Comparison of ENCODE assay signal across 9 mouse cellular contexts in the genomic region with DNA sequence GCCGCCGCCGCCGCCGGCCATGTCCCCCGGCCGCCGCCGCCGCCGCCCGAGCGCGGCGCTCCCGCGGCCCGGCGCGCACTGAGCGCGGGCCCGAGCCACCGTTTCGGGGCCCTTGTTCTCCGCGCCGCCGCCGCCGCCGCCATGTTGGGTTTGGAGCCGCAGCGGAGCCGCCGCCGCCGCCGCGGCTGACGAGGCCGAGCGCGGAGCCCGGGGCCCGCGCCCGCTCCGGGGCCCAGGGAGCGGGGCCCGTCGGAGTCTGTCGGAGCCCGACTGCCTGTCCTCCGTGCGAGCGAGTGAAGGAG. TPM values are rescaled to one million over a fixed set of nuclear protein-coding genes. Genes with fewer than 3 reads are reported as not detected.
DNase-seq lines count a peak whose midpoint lies in the region; ATAC-seq and TF ChIP-seq lines count a peak whose summit lies in the region.
"Had no signal": no experiment of that assay in that cellular context is flagged by ENCODE, and none has a peak within 500 bp of the region (broad histone marks: within the 10 kb centered on the region; RNA-seq: fewer than 3 reads in every experiment).

No protein-coding gene starts in this region.

- peaks cover 21% of the 10 kb centered on the region for H3K4me1 ChIP-seq in kidney, postnatal 0 days (replicated peaks; ENCODE audit: insufficient read depth, low read length)
- peaks cover 38% of the 10 kb centered on the region for H3K4me1 ChIP-seq in embryonic facial prominence, embryonic 10.5 days
- H3K4me1 ChIP-seq in hindbrain, embryonic 16.5 days (ENCODE audit: control insufficient read depth, insufficient read depth, low read depth, low read length): peaks cover 25% of the 10 kb centered on the region
- peaks cover 26% of the 10 kb centered on the region for H3K4me1 ChIP-seq in midbrain, embryonic 16.5 days (ENCODE audit: control insufficient read depth, insufficient read depth, low read length)

- H3K27me3 ChIP-seq in kidney, postnatal 0 days (ENCODE audit: insufficient read depth, low read length): no peaks in the 10 kb centered on the region
- no peaks in the 10 kb centered on the region; the same call in 1 of the 2 replicates for H3K27me3 ChIP-seq in embryonic facial prominence, embryonic 10.5 days (replicated peaks; ENCODE audit: low read depth, poor library complexity, severe bottlenecking)
- no peaks in the 10 kb centered on the region for H3K27me3 ChIP-seq in hindbrain, embryonic 16.5 days (replicated peaks; ENCODE audit: control insufficient read depth, insufficient read depth, low read length)
- no peaks in the 10 kb centered on the region for H3K27me3 ChIP-seq in midbrain, embryonic 16.5 days (ENCODE audit: control insufficient read depth, insufficient read depth, low read depth, low read length)

- H3K4me3 ChIP-seq in kidney, postnatal 0 days (replicated peaks; ENCODE audit: low read depth, low read length): peak overlapping the region; percentile 91
- H3K4me3 ChIP-seq in embryonic facial prominence, embryonic 10.5 days: peak overlapping the region; percentile 100
- H3K4me3 ChIP-seq in hindbrain, embryonic 16.5 days (ENCODE audit: low read length): peak overlapping the region; percentile 99
- H3K4me3 ChIP-seq in midbrain, embryonic 16.5 days (ENCODE audit: low read depth, low read length): peak overlapping the region; percentile 100

- no peak for TF ChIP-seq CTCF in kidney, postnatal 0 days (IDR thresholded peaks at IDR 0.05; ENCODE audit: low read depth)

- no peaks in the 10 kb centered on the region for H3K9me3 ChIP-seq in kidney, postnatal 0 days (replicated peaks; ENCODE audit: low read length)
- no peaks in the 10 kb centered on the region for H3K9me3 ChIP-seq in embryonic facial prominence, embryonic 10.5 days
- H3K9me3 ChIP-seq in hindbrain, embryonic 16.5 days (ENCODE audit: control insufficient read depth, low read length): no peaks in the 10 kb centered on the region
- H3K9me3 ChIP-seq in midbrain, embryonic 16.5 days (replicated peaks; ENCODE audit: control insufficient read depth, low read length, poor library complexity, severe bottlenecking): no peaks in the 10 kb centered on the region

- H3K9ac ChIP-seq in kidney, postnatal 0 days (ENCODE audit: low read depth, low read length): peak overlapping the region; percentile 98
- peak overlapping the region; percentile 99 for H3K9ac ChIP-seq in hindbrain, embryonic 16.5 days (ENCODE audit: low read depth, low read length)
- H3K9ac ChIP-seq in midbrain, embryonic 16.5 days (ENCODE audit: low read depth, low read length): peak overlapping the region; percentile 99

- ATAC-seq in kidney, postnatal 0 days (replicated peaks; ENCODE audit: low FRiP score, low read depth): peak; percentile 52
- no peak; the same call in 1 of the 2 replicates for ATAC-seq in hindbrain, embryonic 16.5 days
- peak; percentile 50 for ATAC-seq in midbrain, embryonic 16.5 days

- 1% methylated on average over 34 of the region's 57 CpGs for WGBS in kidney, postnatal 0 days
- WGBS in embryonic facial prominence, embryonic 10.5 days: 3% methylated on average over 57 of the region's 57 CpGs
- WGBS in hindbrain, embryonic 16.5 days: under 1% methylated on average over 40 of the region's 57 CpGs
- under 1% methylated on average over 32 of the region's 57 CpGs for WGBS in midbrain, embryonic 16.5 days

- peak; percentile 20 for DNase-seq in kidney, postnatal 0 days (ENCODE audit: low spot score)
- DNase-seq in kidney, postnatal 36 days: no peak
- no peak for DNase-seq in embryonic facial prominence, embryonic 10.5 days (ENCODE audit: low spot score)
- DNase-seq in MN1 (ENCODE audit: low spot score): no peak
- DNase-seq in spleen, adult 18-20 months: no peak
- DNase-seq in adipocyte (ENCODE audit: low spot score): no peak

- peak overlapping the region; percentile 95 for H3K27ac ChIP-seq in kidney, postnatal 0 days
- H3K27ac ChIP-seq in embryonic facial prominence, embryonic 10.5 days (replicated peaks): peak overlapping the region; percentile 98
- H3K27ac ChIP-seq in hindbrain, embryonic 16.5 days (ENCODE audit: low read depth, low read length): peak overlapping the region; percentile 97
- peak overlapping the region; percentile 97 for H3K27ac ChIP-seq in midbrain, embryonic 16.5 days (ENCODE audit: low read length)

- H3K4me2 ChIP-seq in kidney, postnatal 0 days (ENCODE audit: low read length): peak overlapping the region; percentile 90
- H3K4me2 ChIP-seq in hindbrain, embryonic 16.5 days (ENCODE audit: low read length): no peak overlapping the region; the same call in 1 of the 2 replicates
- no peak overlapping the region; the same call in 1 of the 2 replicates for H3K4me2 ChIP-seq in midbrain, embryonic 16.5 days (ENCODE audit: low read length)

- H3K36me3 ChIP-seq in kidney, postnatal 0 days (ENCODE audit: insufficient read depth, low read length): no peaks in the 10 kb centered on the region
- no peaks in the 10 kb centered on the region for H3K36me3 ChIP-seq in embryonic facial prominence, embryonic 10.5 days (replicated peaks)
- H3K36me3 ChIP-seq in hindbrain, embryonic 16.5 days (ENCODE audit: control insufficient read depth, insufficient read depth, low read length): no peaks in the 10 kb centered on the region
- no peaks in the 10 kb centered on the region for H3K36me3 ChIP-seq in midbrain, embryonic 16.5 days (ENCODE audit: control insufficient read depth, insufficient read depth, low read length)

RNA-seq across cellular contexts. Expression of gene Sppl3, which starts 0.2 kb away (rescaled TPM):
- polyA plus RNA-seq in kidney, postnatal 0 days (2015; fragmentation: Nextera tagmentation; extraction: Ambion mirVana): 19.0 and 39.4 TPM in 2 replicates
- 12.5 and 13.1 TPM in 2 replicates for polyA plus RNA-seq in embryonic facial prominence, embryonic 10.5 days (2016; fragmentation: Nextera tagmentation; extraction: Ambion mirVana)
- 17.3 and 19.1 TPM in 2 replicates for polyA plus RNA-seq in hindbrain, embryonic 16.5 days (2015; fragmentation: Nextera tagmentation; extraction: Ambion mirVana)
- 18.2 and 18.4 TPM in 2 replicates for polyA plus RNA-seq in midbrain, embryonic 16.5 days (2015; fragmentation: Nextera tagmentation; extraction: Ambion mirVana)

RNA-seq across cellular contexts. Expression of gene Hnf1a, which starts 40.3 kb away (rescaled TPM):
- polyA plus RNA-seq in kidney, postnatal 0 days (2015; fragmentation: Nextera tagmentation; extraction: Ambion mirVana): 10.8 and 12.5 TPM in 2 replicates
- polyA plus RNA-seq in embryonic facial prominence, embryonic 10.5 days (2016; fragmentation: Nextera tagmentation; extraction: Ambion mirVana): 0.06 TPM in 2 replicates
- polyA plus RNA-seq in hindbrain, embryonic 16.5 days (2015; fragmentation: Nextera tagmentation; extraction: Ambion mirVana): not detected in 2 replicates
- polyA plus RNA-seq in midbrain, embryonic 16.5 days (2015; fragmentation: Nextera tagmentation; extraction: Ambion mirVana): 0.05 TPM in 1 of 2 replicates, not detected in the other
- polyA plus RNA-seq: brain, embryonic 14.5 days had no signal

Comparison
In these comparisons a context has a peak if more than half of its experiments do, and no peak if none do; other contexts are left out.
1. RNA of gene Hnf1a, which starts 40.3 kb away (polyA plus RNA-seq): 10.8 to 12.5 TPM in kidney, postnatal 0 days; 0.06 TPM in embryonic facial prominence, embryonic 10.5 days, 0.05 TPM in midbrain, embryonic 16.5 days and not detected in hindbrain, embryonic 16.5 days; every median in the first group is over 10 times any median in the second.
2. Peak in every context shown above with its lines, with median percentiles within 50 percentile points of each other: H3K27ac ChIP-seq, H3K4me3 ChIP-seq and H3K9ac ChIP-seq.